Mouse (Mus musculus): ENCODE measurements around the gene Timm22. TPM values are rescaled to one million over a fixed set of nuclear protein-coding genes. Genes with fewer than 3 reads are reported as not detected.

The Timm22 gene
- polyA plus RNA-seq, 1 experiment, result 10.3 TPM

DNA sequence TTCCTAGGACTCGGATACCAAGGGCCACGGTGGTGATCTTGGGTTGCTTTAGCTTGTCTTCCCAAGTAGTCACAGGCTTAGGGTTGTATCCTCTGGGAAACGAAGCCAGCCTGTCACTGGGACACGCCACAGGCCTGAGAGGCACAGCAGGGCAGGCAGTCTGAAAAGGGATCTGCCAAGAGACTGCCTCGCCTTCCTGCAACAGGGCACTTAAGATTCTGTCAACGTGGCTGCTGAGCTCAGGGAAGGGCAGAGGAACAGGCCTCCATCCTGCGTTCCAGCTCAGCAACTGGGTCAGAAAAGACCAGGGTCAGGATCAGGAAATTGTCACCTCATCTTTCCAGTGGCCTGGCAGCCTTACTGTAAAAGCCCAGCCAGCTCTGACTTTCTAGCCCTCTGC lies 22.8 kb downstream of the Timm22 start:
- Histone ChIP-seq H3K27me3 (ENCODE audit: control insufficient read depth, insufficient read depth, low read length) (no peaks in the 10 kb centered on the region), H3K27ac (ENCODE audit: insufficient read depth, low read depth, low read length) (no peak overlapping the region), H3K4me1 (ENCODE audit: control insufficient read depth, insufficient read depth, insufficient read length, low read length) (no peaks in the 10 kb centered on the region), H3K4me3 (ENCODE audit: low read depth, low read length) (no peak overlapping the region), H3K36me3 (ENCODE audit: control insufficient read depth, insufficient read depth, low read length) (peaks cover 48% of the 10 kb centered on the region)
- no peak for TF ChIP-seq CTCF (IDR thresholded peaks at IDR 0.05; ENCODE audit: extremely low read depth, insufficient read length, insufficient replicate concordance, low read depth, low read length)
- WGBS, result 73% methylated on average over 7 of the region's 7 CpGs

DNA sequence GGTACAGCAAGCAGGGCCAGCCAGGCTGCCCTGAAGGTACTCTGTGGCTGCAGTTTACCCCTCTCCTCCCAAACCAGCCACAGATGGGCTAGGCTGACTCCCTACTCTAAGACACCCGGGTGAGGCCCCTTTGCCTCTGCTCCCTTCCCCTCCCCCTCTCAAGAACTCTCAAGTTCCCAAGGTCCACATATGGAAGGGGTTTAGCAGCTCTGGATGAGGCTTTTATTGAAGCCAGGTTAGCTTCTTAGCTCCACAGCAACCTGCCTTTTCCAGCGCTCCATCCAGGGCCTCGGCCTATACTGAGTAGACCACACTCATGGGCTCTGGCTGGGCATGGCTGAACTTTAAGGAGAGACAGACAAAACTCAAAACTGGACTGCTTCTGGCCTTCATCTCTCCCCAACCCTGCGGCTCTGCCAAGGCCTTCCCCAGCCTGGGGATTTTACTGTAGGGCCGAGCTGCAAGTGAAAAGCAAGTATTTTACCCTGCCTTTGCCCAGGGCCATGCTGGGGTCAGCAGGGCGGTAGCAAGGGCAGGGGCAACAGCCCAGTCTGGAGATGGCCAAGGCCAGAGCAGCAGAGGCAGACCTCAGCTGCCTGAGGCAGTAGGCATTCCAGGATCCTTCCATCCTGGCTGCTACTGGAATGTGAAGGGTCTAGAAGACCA lies 23.3 kb downstream of the Timm22 start:
- TF ChIP-seq CTCF (IDR thresholded peaks at IDR 0.05; ENCODE audit: extremely low read depth, insufficient read length, insufficient replicate concordance, low read depth, low read length) (no peak), POLR2A (IDR thresholded peaks at IDR 0.05; ENCODE audit: low read depth, low read length) (no peak)
- Histone ChIP-seq H3K4me3 (ENCODE audit: low read depth, low read length) (no peak overlapping the region), H3K27ac (ENCODE audit: insufficient read depth, low read depth, low read length) (no peak overlapping the region), H3K27me3 (ENCODE audit: control insufficient read depth, insufficient read depth, low read length) (no peaks in the 10 kb centered on the region), H3K36me3 (ENCODE audit: control insufficient read depth, insufficient read depth, low read length) (peaks cover 45% of the 10 kb centered on the region), H3K4me1 (ENCODE audit: control insufficient read depth, insufficient read depth, insufficient read length, low read length) (no peaks in the 10 kb centered on the region)
- WGBS, result 81% methylated on average over 6 of the region's 6 CpGs

DNA sequence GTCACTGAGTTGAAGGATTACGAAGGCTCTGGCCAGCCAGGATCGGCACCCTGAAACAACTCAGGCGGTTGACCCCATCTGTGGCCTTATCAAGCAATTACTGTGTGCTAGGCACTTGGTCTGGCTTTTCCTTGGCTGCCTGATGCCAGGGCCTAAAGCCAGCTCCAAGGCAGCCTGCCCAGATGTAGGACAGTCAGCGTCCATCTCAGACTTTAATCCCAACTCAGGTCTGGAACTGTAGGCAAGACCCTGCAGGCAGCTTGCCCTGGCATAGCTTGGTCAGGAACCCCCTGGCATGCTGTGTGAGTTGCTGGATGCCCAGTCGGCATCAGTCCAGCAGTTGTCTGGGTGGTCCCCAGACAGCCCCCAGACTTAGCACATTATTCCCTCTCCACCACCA lies 29.3 kb downstream of the Timm22 start:
- no peaks in the 10 kb centered on the region for H3K27me3 ChIP-seq (ENCODE audit: control insufficient read depth, insufficient read depth, low read length)
- H3K27ac ChIP-seq (ENCODE audit: insufficient read depth, low read depth, low read length), result peak overlapping the region; percentile 64; the same call in 1 of the 2 replicates
- peak overlapping the region; percentile 63 for H3K4me3 ChIP-seq (ENCODE audit: low read depth, low read length)
- H3K36me3 ChIP-seq (ENCODE audit: control insufficient read depth, insufficient read depth, low read length), result peaks cover 64% of the 10 kb centered on the region
- TF ChIP-seq POLR2A (IDR thresholded peaks at IDR 0.05; ENCODE audit: low read depth, low read length) (no peak), CTCF (IDR thresholded peaks at IDR 0.05; ENCODE audit: extremely low read depth, insufficient read length, insufficient replicate concordance, low read depth, low read length) (no peak)
- no peaks in the 10 kb centered on the region for H3K4me1 ChIP-seq (ENCODE audit: control insufficient read depth, insufficient read depth, insufficient read length, low read length)
- 80% methylated on average over 5 of the region's 5 CpGs for WGBS

DNA sequence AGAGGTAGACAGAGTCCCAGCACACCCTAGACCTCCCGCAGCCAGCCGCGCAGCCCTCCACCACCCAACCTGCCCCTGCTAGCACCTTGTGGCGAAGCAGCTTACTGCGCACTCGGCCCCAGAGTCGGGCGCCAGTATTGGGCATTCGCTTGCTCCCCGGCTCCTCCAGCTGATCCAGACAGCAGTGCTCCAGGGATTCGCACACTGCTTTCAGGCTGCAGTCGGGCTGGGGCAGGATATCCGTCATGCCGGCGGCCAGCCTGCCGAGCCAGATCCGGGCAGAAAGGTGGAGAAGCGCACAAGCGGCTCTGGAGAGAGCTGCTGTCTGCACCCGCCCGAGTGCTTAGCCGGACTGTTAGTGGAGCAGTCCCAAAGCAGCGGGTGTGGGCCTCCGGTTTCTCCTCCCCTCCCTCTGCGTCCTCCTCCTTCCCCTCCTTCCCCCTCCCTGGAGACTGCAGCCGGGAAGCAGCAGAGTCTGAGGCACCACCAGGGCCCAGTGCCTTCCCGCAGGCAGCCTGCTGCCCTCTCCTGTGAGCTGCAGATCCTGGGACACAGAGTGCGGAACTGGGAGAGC lies 30.2 kb downstream of the Timm22 start:
- WGBS, result 68% methylated on average over 28 of the region's 28 CpGs
- Histone ChIP-seq H3K4me1 (ENCODE audit: control insufficient read depth, insufficient read depth, insufficient read length, low read length) (no peaks in the 10 kb centered on the region), H3K27ac (ENCODE audit: insufficient read depth, low read depth, low read length) (peak overlapping the region; percentile 64), H3K4me3 (ENCODE audit: low read depth, low read length) (peak overlapping the region; percentile 63), H3K27me3 (ENCODE audit: control insufficient read depth, insufficient read depth, low read length) (no peaks in the 10 kb centered on the region), H3K36me3 (ENCODE audit: control insufficient read depth, insufficient read depth, low read length) (peaks cover 68% of the 10 kb centered on the region)
- TF ChIP-seq CTCF (IDR thresholded peaks at IDR 0.05; ENCODE audit: extremely low read depth, insufficient read length, insufficient replicate concordance, low read depth, low read length) (no peak), POLR2A (IDR thresholded peaks at IDR 0.05; ENCODE audit: low read depth, low read length) (peak; percentile 35; the same call in 1 of the 2 replicates)

DNA sequence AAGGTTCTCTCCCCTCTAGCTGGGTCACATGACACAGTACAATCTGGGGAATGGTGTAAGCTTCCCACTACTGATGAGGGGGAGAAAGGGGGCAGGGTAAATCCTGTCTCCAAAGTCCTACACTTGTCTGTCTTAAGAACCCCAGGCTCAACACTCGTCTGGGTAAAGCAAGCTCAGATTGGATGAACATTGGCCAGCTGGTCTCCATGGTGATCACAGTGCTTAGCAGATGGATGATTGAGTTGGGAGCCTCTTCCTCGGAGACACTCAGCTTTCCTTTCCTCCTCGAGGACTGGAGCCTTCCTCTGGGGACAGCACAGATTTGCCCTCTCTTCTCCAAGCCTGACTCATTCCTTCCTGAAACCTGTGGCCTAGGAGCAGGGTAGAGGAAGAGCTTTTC lies 32.9 kb downstream of the Timm22 start:
- WGBS, result 59% methylated on average over 3 of the region's 3 CpGs
- Histone ChIP-seq H3K27ac (ENCODE audit: insufficient read depth, low read depth, low read length) (no peak overlapping the region), H3K4me1 (ENCODE audit: control insufficient read depth, insufficient read depth, insufficient read length, low read length) (no peaks in the 10 kb centered on the region), H3K4me3 (ENCODE audit: low read depth, low read length) (no peak overlapping the region), H3K27me3 (ENCODE audit: control insufficient read depth, insufficient read depth, low read length) (no peaks in the 10 kb centered on the region), H3K36me3 (ENCODE audit: control insufficient read depth, insufficient read depth, low read length) (peaks cover 76% of the 10 kb centered on the region)
- TF ChIP-seq CTCF (IDR thresholded peaks at IDR 0.05; ENCODE audit: extremely low read depth, insufficient read length, insufficient replicate concordance, low read depth, low read length), result no peak
- TF ChIP-seq POLR2A (IDR thresholded peaks at IDR 0.05; ENCODE audit: low read depth, low read length), result no peak

DNA sequence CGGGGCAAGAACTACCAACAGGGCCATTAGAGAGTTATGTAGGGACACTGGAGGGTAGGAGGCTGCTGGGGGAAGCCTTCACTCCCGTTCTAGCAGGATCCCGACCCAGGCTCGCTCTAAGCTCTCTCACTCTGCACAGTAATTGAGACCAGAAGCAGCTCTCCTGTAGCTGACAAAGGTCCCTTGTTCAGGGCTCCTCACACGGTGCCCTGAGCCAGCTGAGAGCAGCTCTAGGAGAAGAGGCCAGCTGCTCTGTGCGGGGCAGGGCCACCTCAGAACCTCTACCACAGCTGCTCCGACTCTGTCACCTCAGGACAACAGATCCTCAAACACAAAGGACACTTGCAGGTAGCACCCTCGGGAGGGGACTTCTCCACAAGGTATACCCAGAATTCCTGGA lies 38.7 kb downstream of the Timm22 start:
- Histone ChIP-seq H3K36me3 (ENCODE audit: control insufficient read depth, insufficient read depth, low read length) (peaks cover 80% of the 10 kb centered on the region), H3K27me3 (ENCODE audit: control insufficient read depth, insufficient read depth, low read length) (no peaks in the 10 kb centered on the region), H3K27ac (ENCODE audit: insufficient read depth, low read depth, low read length) (no peak overlapping the region; the same call in 1 of the 2 replicates), H3K4me1 (ENCODE audit: control insufficient read depth, insufficient read depth, insufficient read length, low read length) (peaks cover 14% of the 10 kb centered on the region; the same call in 1 of the 2 replicates), H3K4me3 (ENCODE audit: low read depth, low read length) (no peak overlapping the region)
- no peak for TF ChIP-seq CTCF (IDR thresholded peaks at IDR 0.05; ENCODE audit: extremely low read depth, insufficient read length, insufficient replicate concordance, low read depth, low read length)
- TF ChIP-seq POLR2A (IDR thresholded peaks at IDR 0.05; ENCODE audit: low read depth, low read length), result no peak
- 80% methylated on average over 8 of the region's 8 CpGs for WGBS

DNA sequence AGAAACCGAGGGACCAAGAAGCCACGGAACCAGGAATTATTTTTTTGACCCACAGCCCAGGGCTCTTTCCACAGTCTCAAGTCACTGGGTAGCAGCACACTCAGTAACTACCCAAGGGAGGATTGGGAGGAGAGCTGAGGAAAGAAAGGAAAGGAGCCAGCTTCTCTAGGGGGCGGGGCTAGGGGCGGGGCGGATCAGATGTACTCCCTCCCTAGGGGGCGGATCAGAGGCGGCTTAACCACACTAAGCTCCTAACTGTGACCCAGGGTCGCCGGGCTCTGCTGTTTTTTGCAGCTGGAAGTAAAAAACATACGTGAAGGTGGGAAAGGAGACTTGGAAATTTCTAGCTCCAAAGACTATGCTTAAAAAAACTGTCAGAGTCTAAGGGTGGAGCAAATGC lies 39.5 kb downstream of the Timm22 start:
- no peak overlapping the region for H3K4me3 ChIP-seq (ENCODE audit: low read depth, low read length)
- no peaks in the 10 kb centered on the region for H3K27me3 ChIP-seq (ENCODE audit: control insufficient read depth, insufficient read depth, low read length)
- peaks cover 79% of the 10 kb centered on the region for H3K36me3 ChIP-seq (ENCODE audit: control insufficient read depth, insufficient read depth, low read length)
- 17% methylated on average over 10 of the region's 10 CpGs for WGBS
- no peak overlapping the region for H3K27ac ChIP-seq (ENCODE audit: insufficient read depth, low read depth, low read length)
- H3K4me1 ChIP-seq (ENCODE audit: control insufficient read depth, insufficient read depth, insufficient read length, low read length), result peaks cover 14% of the 10 kb centered on the region; the same call in 1 of the 2 replicates
- no peak for TF ChIP-seq CTCF (IDR thresholded peaks at IDR 0.05; ENCODE audit: extremely low read depth, insufficient read length, insufficient replicate concordance, low read depth, low read length)
